Mouse (Mus musculus): ENCODE results near the gene Mtnr1b.

DNA sequence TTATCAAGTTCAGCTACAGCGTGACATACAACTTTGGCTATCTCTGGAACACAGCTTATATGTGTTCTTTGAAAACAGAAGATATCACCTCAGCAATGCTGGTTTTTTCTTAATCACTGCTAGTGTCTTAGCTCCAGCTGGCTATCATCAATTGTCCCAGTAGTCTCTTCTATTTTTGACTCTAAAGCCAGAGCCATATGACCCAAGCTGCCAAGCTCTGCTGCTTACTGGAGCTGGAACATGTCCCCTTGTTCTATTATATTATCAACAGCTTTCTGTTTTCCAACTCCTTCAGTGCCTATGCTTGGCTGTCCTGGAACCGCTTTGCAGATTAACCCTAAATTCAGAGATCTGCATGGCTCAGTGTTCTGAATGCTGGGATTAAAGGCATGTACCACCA is 70.1 kb downstream of the Mtnr1b start:
- no peak for TF ChIP-seq POLR2A (IDR thresholded peaks at IDR 0.05; ENCODE audit: control insufficient read depth, extremely low read depth, insufficient read depth, low read length, poor library complexity)
- no peak for TF ChIP-seq CTCF (IDR thresholded peaks at IDR 0.05; ENCODE audit: borderline replicate concordance, control insufficient read depth, extremely low read depth, insufficient read depth, low read length, poor library complexity)
